In genomic region chr1:87151286-87151685, GRCm38 (mm10) we compare ENCODE assay signal across 29 mouse cellular contexts. TPM values are rescaled to one million over a fixed set of nuclear protein-coding genes. Genes with fewer than 3 reads are reported as not detected.
"Had no signal": no experiment of that assay in that cellular context is flagged by ENCODE, and none has a peak within 500 bp of the region (broad histone marks: within the 10 kb centered on the region; RNA-seq: fewer than 3 reads in every experiment).

No protein-coding gene starts in this region.

- DNase-seq: cerebellum, adult 2 months; cerebellum, adult 8-10 months; cerebellum, adult 9-10 months; cerebellum, adult 9-11 months; cerebellum, postnatal 14 days; cerebellum, postnatal 25 days; cerebellum, postnatal 36 days; embryo, embryonic 11 days; forebrain, postnatal 0 days; gastrocnemius, postnatal 10 days; gastrocnemius, postnatal 14 days; gastrocnemius, postnatal 25 days; heart, adult 11 months; heart, adult 18-20 months; heart, adult 2 months had no signal

- H3K27ac ChIP-seq: embryonic facial prominence, embryonic 10.5 days; embryonic facial prominence, embryonic 12.5 days; embryonic facial prominence, embryonic 13.5 days; embryonic facial prominence, embryonic 15.5 days; forebrain, embryonic 10.5 days; forebrain, embryonic 12.5 days; forebrain, embryonic 13.5 days; forebrain, embryonic 15.5 days; heart, adult 2 months; heart, embryonic 10.5 days had no signal

- H3K4me3 ChIP-seq: embryonic facial prominence, embryonic 10.5 days; embryonic facial prominence, embryonic 12.5 days; embryonic facial prominence, embryonic 13.5 days; embryonic facial prominence, embryonic 15.5 days; erythroblast, embryonic 14.5 days; forebrain, embryonic 10.5 days; forebrain, embryonic 12.5 days; forebrain, embryonic 13.5 days; forebrain, embryonic 15.5 days; heart, adult 2 months; heart, embryonic 10.5 days had no signal

RNA-seq across cellular contexts. Expression of gene Ecel1, which starts 5.0 kb away (rescaled TPM):
- total RNA-seq: common myeloid progenitor, adult 5-6 weeks; gastrocnemius, adult 8-10 months; gastrocnemius, postnatal 14 days; gastrocnemius, postnatal 25 days; granulocyte monocyte progenitor cell, adult 5-6 weeks; heart, adult 18-20 months; heart, adult 2 months; heart, adult 8-10 months had no signal

RNA-seq across cellular contexts. Expression of gene Akp3, which starts 26.5 kb away (rescaled TPM):
- total RNA-seq: common myeloid progenitor, adult 5-6 weeks; forebrain, postnatal 0 days; gastrocnemius, adult 8-10 months; gastrocnemius, postnatal 10 days; gastrocnemius, postnatal 14 days; gastrocnemius, postnatal 25 days; granulocyte monocyte progenitor cell, adult 5-6 weeks; heart, adult 18-20 months; heart, adult 2 months; heart, adult 8-10 months had no signal

RNA-seq across cellular contexts. Expression of gene Prss56, which starts 31.8 kb away (rescaled TPM):
- total RNA-seq: common myeloid progenitor, adult 5-6 weeks; gastrocnemius, adult 8-10 months; gastrocnemius, postnatal 10 days; gastrocnemius, postnatal 14 days; gastrocnemius, postnatal 25 days; granulocyte monocyte progenitor cell, adult 5-6 weeks; heart, adult 18-20 months; heart, adult 2 months; heart, adult 8-10 months had no signal

RNA-seq across cellular contexts. Expression of gene Chrnd, which starts 39.1 kb away (rescaled TPM):
- total RNA-seq: common myeloid progenitor, adult 5-6 weeks; forebrain, postnatal 0 days; granulocyte monocyte progenitor cell, adult 5-6 weeks; heart, adult 18-20 months; heart, adult 2 months; heart, adult 8-10 months had no signal

RNA-seq across cellular contexts. Expression of gene Alpi, which starts 49.9 kb away (rescaled TPM):
- total RNA-seq: common myeloid progenitor, adult 5-6 weeks; forebrain, postnatal 0 days; gastrocnemius, adult 8-10 months; gastrocnemius, postnatal 10 days; gastrocnemius, postnatal 14 days; gastrocnemius, postnatal 25 days; granulocyte monocyte progenitor cell, adult 5-6 weeks; heart, adult 18-20 months; heart, adult 2 months; heart, adult 8-10 months had no signal
